Mouse (Mus musculus) R1 (cell line): ENCODE results near the gene Adamtsl5.
A peak's percentile ranks its signal among the peaks of the same experiment; 100 is the strongest.

ENCODE experiments used
- DNase-seq: peaks from one replicate; pipeline ENCODE4 v3.0.0-alpha.2; 2018; ENCODE audit warnings: low read depth, low spot score

The Adamtsl5 gene

DNA sequence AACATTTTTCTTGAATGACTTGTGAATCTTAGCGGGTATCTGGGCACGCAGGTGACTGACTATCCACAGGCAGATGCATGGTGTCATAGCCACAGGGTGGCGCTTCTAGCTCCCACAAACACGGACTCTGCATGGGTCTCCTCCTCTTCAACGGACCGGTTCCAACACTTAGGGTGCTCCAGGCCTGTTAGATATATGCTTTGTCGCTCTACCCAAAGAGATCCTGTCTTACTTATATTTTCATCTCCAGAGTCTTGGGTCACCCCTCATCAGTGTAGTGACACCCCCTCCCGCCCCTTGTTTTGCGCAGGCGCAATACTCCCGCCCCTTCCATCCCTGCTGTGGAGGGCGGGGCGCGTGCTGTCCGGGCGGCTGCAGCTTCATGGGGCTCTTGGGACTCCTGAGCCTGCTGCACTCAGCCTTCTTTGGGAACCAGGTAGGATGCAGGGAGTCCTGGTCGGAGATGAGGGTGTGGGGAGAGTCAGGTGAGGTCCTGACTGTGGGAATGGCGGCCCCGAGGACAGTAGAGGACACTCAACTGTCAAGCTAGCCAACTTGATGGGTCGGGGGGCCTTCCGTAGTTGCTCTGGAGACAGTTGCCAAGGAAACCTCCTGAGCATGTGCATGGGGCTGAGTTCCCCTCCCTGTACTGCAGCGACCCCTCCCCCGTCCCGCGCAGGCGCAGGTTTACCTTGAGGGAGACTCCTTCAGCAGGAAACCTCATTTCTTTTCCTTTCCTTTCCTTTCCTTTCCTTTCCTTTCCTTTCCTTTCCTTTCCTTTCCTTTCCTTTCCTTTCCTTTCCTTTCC is 52.4 kb downstream of the Adamtsl5 start, which contains the start of gene Apc2:
Gene Apc2 (plus strand): TSS at position 360 of the 808 bp plus-strand sequence.
- DNase-seq = peak; percentile 88

DNA sequence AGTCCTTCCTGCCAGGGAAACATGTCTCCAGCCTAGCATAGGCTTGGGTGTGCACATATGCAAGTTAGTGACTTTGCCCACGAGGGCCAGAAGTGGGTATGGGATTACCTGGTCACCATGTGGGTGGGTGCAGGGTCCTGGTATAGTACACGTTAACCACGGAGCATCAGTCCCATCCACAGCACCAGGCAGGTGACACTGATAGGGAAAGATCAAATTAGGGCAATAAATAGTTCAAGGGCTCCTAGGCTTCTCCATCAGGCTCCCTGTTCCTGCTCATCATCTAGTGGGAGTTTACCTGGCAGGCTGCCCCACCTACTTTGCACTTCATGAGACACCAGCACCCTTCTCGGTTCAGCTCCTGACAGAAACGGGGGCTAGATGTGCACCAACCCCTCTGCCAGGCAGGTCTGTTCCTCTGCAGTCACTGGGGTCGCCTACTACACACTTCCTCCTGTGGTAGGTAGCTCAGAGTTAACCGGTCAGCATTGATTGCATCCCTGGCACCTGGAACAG is 53.4 kb downstream of the Adamtsl5 start:
- no peak for DNase-seq

DNA sequence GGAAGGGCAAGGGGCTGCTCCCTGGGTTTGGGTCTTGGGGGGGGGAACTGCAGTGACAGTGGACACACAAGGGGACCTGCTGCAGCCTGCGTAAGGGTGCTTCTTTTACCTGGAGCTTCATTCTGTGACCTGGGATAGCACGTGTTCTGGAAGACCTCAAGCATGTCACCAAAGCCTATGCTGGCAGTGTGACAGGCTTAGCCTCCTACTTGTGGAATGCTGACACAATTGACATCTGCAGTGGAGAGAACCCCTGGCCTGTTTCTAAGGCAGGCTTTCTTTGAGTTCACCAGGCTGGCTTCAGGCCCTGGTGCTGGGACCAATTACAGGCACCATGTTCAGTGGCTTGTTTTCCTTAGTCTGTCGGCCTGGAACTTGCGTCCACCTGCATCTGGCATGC is 53.9 kb downstream of the Adamtsl5 start:
- no peak for DNase-seq

DNA sequence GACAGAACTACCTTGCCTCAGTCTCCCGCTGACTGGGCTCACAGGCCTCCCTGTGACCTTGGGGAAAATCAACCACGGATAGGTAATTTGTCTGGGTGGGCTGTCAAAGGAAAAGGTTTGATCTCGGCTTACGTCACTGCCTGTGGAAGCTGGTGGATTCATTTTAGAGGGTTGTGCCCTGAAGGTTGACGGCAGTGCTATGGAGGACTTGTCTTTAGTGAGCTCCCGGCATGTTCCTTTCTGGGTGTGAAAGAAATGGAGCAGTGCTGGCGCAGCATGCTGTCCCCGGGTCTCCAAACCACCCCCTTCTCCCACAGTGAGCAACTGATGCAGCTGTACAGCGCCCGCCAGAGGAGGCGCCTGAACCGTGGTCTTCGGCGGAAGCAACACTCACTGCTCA is 54.9 kb downstream of the Adamtsl5 start:
- peak; percentile 65 for DNase-seq

DNA sequence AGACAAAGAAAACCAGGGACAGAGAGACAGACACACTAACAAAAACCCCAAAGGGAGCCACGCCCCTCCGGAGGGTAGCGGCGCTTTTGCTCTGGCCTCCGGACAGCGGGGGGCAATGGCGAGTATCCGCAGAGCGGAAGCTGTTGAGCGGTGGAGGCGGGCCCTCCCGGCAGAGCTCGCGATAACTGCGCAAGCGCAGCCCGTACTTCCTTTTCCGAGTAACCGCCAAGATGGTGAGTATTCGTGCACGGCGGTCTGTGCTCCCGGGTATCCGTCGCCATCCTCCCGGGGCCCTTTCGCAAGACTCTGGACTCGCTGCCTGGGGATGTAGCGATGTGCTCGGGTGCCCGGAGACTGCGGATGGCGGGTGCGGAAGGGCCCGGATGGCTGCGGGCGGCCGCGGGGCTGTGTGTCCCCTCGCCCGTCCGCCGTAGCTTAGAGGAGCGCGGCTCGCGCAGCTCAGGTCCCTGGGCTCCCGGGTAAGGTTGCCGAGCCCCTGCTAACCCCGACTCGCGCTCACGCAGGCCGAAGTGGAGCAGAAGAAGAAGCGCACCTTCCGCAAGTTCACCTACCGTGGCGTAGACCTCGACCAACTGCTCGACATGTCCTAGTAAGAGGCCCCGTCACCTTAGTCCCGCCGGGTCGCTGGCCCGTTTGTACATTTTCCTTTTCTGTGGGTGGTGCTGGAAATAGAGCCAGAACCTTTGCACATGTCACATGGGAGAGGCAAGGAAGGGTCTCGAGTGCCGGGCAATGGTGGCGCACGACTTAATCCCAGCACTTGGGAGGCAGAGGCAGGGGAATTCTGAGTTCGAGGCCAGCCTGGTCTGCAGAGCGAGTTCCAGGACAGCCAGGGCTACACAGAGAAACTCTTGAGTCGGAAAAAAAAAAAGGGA is 55.7 kb downstream of the Adamtsl5 start, which contains the start of gene Rps15:
Gene Rps15 (plus strand): TSS at position 203 of the 896 bp plus-strand sequence.
- DNase-seq = peak; percentile 98
